ENCODE assay signal across 9 mouse cellular contexts in genomic region chr4:36951955-36952215, GRCm38 (mm10). TPM values are rescaled to one million over a fixed set of nuclear protein-coding genes. Genes with fewer than 3 reads are reported as not detected.
DNase-seq lines count a peak whose midpoint lies in the region; ATAC-seq and TF ChIP-seq lines count a peak whose summit lies in the region.
"Had no signal": no experiment of that assay in that cellular context is flagged by ENCODE, and none has a peak within 500 bp of the region (broad histone marks: within the 10 kb centered on the region; RNA-seq: fewer than 3 reads in every experiment).

No protein-coding gene starts in this region.

- H3K4me1 ChIP-seq in testis, adult 2 months (ENCODE audit: control insufficient read depth, insufficient read depth, low read length), result peaks cover 7% of the 10 kb centered on the region
- H3K4me1 ChIP-seq in forebrain, postnatal 0 days (ENCODE audit: insufficient read depth), result peaks cover 8% of the 10 kb centered on the region; the same call in 1 of the 2 replicates
- no peaks in the 10 kb centered on the region for H3K4me1 ChIP-seq in liver, embryonic 16.5 days (ENCODE audit: control insufficient read depth, low read depth, low read length)

- no peaks in the 10 kb centered on the region for H3K9me3 ChIP-seq in forebrain, postnatal 0 days (ENCODE audit: low read length)
- H3K9me3 ChIP-seq in liver, embryonic 16.5 days (replicated peaks; ENCODE audit: control insufficient read depth, low read length), result no peaks in the 10 kb centered on the region

- no peak for DNase-seq in testis, postnatal 14 days (ENCODE audit: low spot score)
- peak; percentile 47 for DNase-seq in forebrain, postnatal 0 days
- DNase-seq in ovary, postnatal 10 days (ENCODE audit: low spot score), result no peak
- DNase-seq in urinary bladder, postnatal 36 days (ENCODE audit: low spot score in 2 of 2), result no peak
- DNase-seq: adrenal gland, adult 8-10 months had no signal

- no peak overlapping the region for H3K27ac ChIP-seq in testis, adult 2 months (ENCODE audit: control insufficient read depth, insufficient read depth, low read depth, low read length)
- no peak overlapping the region for H3K27ac ChIP-seq in forebrain, postnatal 0 days (ENCODE audit: low read depth, low read length)
- H3K27ac ChIP-seq in liver, embryonic 16.5 days (ENCODE audit: low read length), result no peak overlapping the region
- H3K27ac ChIP-seq: gastrocnemius, adult 2 months had no signal

- H3K4me2 ChIP-seq in forebrain, postnatal 0 days (ENCODE audit: low read depth), result peak overlapping the region; percentile 91
- H3K4me2 ChIP-seq in liver, embryonic 16.5 days (ENCODE audit: low read depth, low read length), result peak overlapping the region; percentile 33; the same call in 1 of the 2 replicates

- no peaks in the 10 kb centered on the region for H3K36me3 ChIP-seq in testis, adult 2 months (ENCODE audit: control insufficient read depth, insufficient read depth, low read length)
- H3K36me3 ChIP-seq in forebrain, postnatal 0 days (ENCODE audit: insufficient read depth), result no peaks in the 10 kb centered on the region
- H3K36me3 ChIP-seq in liver, embryonic 16.5 days (ENCODE audit: control insufficient read depth, insufficient read depth), result no peaks in the 10 kb centered on the region

- TF ChIP-seq CTCF in testis, adult 2 months (IDR thresholded peaks at IDR 0.05; ENCODE audit: control insufficient read depth, insufficient read depth, insufficient replicate concordance, low read depth, low read length), result no peak
- no peak for TF ChIP-seq CTCF in forebrain, postnatal 0 days (IDR thresholded peaks at IDR 0.05; ENCODE audit: low read depth)

- ATAC-seq in forebrain, postnatal 0 days, result no peak
- no peak for ATAC-seq in liver, embryonic 16.5 days (ENCODE audit: low read depth)
- no peak for ATAC-seq in CD4-positive, CD25-positive, alpha-beta regulatory T cell, adult 4 months

- 1% methylated on average over 7 of the region's 7 CpGs for WGBS in forebrain, postnatal 0 days
- 2% methylated on average over 7 of the region's 7 CpGs for WGBS in liver, embryonic 16.5 days (ENCODE audit: insufficient replicate concordance)

- peak overlapping the region; percentile 2; the same call in 1 of the 2 replicates for H3K4me3 ChIP-seq in testis, adult 2 months (ENCODE audit: control insufficient read depth, low read depth, low read length)
- H3K4me3 ChIP-seq in forebrain, postnatal 0 days (ENCODE audit: low read depth, low read length), result peak overlapping the region; percentile 67
- peak overlapping the region; percentile 5; the same call in 1 of the 2 replicates for H3K4me3 ChIP-seq in liver, embryonic 16.5 days (ENCODE audit: low read depth, low read length)

- H3K27me3 ChIP-seq in testis, adult 2 months (ENCODE audit: control insufficient read depth, insufficient read depth, low read length), result no peaks in the 10 kb centered on the region
- peaks cover 10% of the 10 kb centered on the region for H3K27me3 ChIP-seq in forebrain, postnatal 0 days (ENCODE audit: insufficient read depth, low read length)
- peaks cover 40% of the 10 kb centered on the region for H3K27me3 ChIP-seq in liver, embryonic 16.5 days (ENCODE audit: control insufficient read depth, insufficient read depth, low read depth, low read length)

- H3K9ac ChIP-seq in forebrain, postnatal 0 days, result peak overlapping the region; percentile 66
- H3K9ac ChIP-seq in liver, embryonic 16.5 days (ENCODE audit: low read depth, low read length), result no peak overlapping the region

- TF ChIP-seq POLR2A in testis, adult 2 months (IDR thresholded peaks at IDR 0.05; ENCODE audit: control insufficient read depth, low read depth, low read length), result no peak

RNA-seq across cellular contexts. Expression of gene Lingo2, which starts 0.3 kb away (rescaled TPM):
- polyA plus RNA-seq in testis, adult 2 months (2012; rRNA removed), result 0.10 and 0.12 TPM in 2 replicates
- total RNA-seq in forebrain, postnatal 0 days (2014; rRNA removed), result 29.8 and 43.2 TPM in 2 replicates
- 18.7 and 43.8 TPM in 2 replicates for polyA plus RNA-seq in forebrain, postnatal 0 days (2015; fragmentation: Nextera tagmentation; extraction: Ambion mirVana)
- not detected in 2 replicates for polyA plus RNA-seq in liver, embryonic 16.5 days (2015; fragmentation: Nextera tagmentation; extraction: Ambion mirVana)
- polyA plus RNA-seq in CD4-positive, CD25-positive, alpha-beta regulatory T cell, adult 4 months (2017; shearing (Covaris generic)), result under 1 TPM in 1 of 2 experiments, not detected in 1; 0.22 TPM
- total RNA-seq: gastrocnemius, adult 2 months had no signal

Comparison
In these comparisons a context has a peak if more than half of its experiments do, and no peak if none do; other contexts are left out.
1. H3K4me3 ChIP-seq: peak in every context shown above with its lines; median percentile 67 in forebrain, postnatal 0 days; 5 in liver, embryonic 16.5 days; 2 in testis, adult 2 months.
2. RNA of gene Lingo2, which starts 0.3 kb away (polyA plus RNA-seq): 18.7 to 43.8 TPM in forebrain, postnatal 0 days; 0.22 TPM in CD4-positive, CD25-positive, alpha-beta regulatory T cell, adult 4 months, 0.10 to 0.12 TPM in testis, adult 2 months and not detected in liver, embryonic 16.5 days; every median in the first group is over 10 times any median in the second.